Mouse (Mus musculus): ENCODE measurements around the gene Tmem144. TPM values are rescaled to one million over a fixed set of nuclear protein-coding genes. Genes with fewer than 3 reads are reported as not detected.

Tmem144 gene
- polyA plus RNA-seq, 1 experiment from 2014 or later: 4.1 TPM

DNA sequence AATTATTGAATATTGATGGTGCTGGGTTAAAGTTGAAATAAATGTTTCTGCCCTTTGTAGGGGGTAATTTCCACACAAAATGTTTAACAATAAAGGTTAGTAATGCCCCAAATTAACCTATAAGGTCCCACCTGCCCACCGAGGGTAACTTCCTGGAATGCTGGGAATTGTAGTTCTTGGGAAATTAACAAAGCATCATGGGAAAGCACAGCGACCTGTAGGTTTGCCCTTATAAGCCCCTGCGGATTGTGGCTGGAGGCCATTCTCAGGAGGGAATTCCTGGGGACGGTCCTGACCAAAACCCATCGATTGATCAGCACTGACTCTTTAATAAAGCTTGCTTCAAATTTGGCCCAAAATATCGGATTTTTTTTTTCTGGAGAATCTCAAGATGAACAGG lies 1.9 kb downstream of the Tmem144 start:
- 30% methylated on average over 6 of the region's 6 CpGs for WGBS
- Histone ChIP-seq H3K36me3 (replicated peaks) (no peaks in the 10 kb centered on the region), H3K4me1 (peaks cover 7% of the 10 kb centered on the region; the same call in 1 of the 2 replicates), H3K4me3 (no peak overlapping the region), H3K9me3 (no peaks in the 10 kb centered on the region), H3K27me3 (ENCODE audit: poor library complexity, severe bottlenecking) (no peaks in the 10 kb centered on the region), H3K27ac (no peak overlapping the region)
- DNase-seq (ENCODE audit: extremely low spot score, low spot score): no peak

- no peaks in the 10 kb centered on the region for H3K9me3 ChIP-seq
- WGBS: 89% methylated on average over 2 of the region's 2 CpGs
- peaks cover 7% of the 10 kb centered on the region; the same call in 1 of the 2 replicates for H3K4me1 ChIP-seq
Observed at GRCm38 (mm10) chr3:79849621-79850020, 3.0 kb downstream of the Tmem144 start.

DNA sequence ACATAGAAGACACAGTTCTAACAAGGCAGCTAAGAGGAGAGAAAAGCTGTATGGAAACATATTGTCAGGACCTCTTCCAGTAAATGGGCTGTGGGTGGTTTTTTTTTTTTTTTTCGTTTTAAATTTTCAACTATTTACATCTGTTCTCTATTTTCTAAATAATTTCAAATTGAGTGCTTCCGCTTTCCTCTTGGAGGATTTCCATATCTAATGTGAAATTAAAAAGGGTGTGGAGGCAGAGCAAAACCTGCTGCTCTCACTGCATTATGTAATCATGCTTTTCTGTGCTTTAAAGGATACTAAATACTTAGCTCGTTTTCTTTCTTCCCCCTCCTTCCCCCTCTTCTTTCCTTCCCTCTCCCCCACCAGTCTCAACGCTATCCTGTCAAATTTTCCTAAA lies 3.7 kb downstream of the Tmem144 start:
- no peak for DNase-seq (ENCODE audit: extremely low spot score, low spot score)
- 52% methylated on average over 4 of the region's 4 CpGs for WGBS
- Histone ChIP-seq H3K4me3 (no peak overlapping the region), H3K4me1 (peaks cover 5% of the 10 kb centered on the region; the same call in 1 of the 2 replicates), H3K36me3 (replicated peaks) (no peaks in the 10 kb centered on the region), H3K27ac (no peak overlapping the region), H3K27me3 (ENCODE audit: poor library complexity, severe bottlenecking) (no peaks in the 10 kb centered on the region), H3K9me3 (no peaks in the 10 kb centered on the region)

More at GRCm38 (mm10) chr3:79849621-79850020, 3.0 kb downstream of the Tmem144 start:
- no peak for DNase-seq (ENCODE audit: extremely low spot score, low spot score)
- H3K4me3 ChIP-seq: no peak overlapping the region
- H3K36me3 ChIP-seq (replicated peaks): no peaks in the 10 kb centered on the region
- no peak overlapping the region for H3K27ac ChIP-seq
- no peaks in the 10 kb centered on the region for H3K27me3 ChIP-seq (ENCODE audit: poor library complexity, severe bottlenecking)

DNA sequence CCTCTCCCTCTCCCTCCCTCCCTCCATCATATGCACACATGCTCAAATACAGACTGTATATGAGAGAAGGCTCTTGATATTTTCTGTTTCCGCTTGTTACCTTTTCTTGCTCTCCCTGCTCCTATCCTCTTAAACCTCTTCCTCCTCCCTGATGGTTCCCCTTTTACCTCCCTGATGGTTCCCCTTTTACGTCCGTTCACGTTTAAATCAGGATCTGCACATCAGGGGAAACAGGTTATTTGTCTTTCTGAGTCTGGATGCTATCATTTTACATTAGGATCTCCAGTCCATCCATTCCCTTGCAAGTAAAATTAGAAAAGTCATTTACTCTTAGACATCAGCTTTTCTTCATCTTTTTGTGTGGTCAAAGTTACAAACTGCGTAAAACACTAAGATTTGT lies 5.9 kb downstream of the Tmem144 start:
- WGBS: 85% methylated on average over 5 of the region's 5 CpGs
- no peak for DNase-seq (ENCODE audit: extremely low spot score, low spot score)
- Histone ChIP-seq H3K4me1 (peaks cover 2% of the 10 kb centered on the region; the same call in 1 of the 2 replicates), H3K27ac (no peak overlapping the region), H3K36me3 (replicated peaks) (no peaks in the 10 kb centered on the region), H3K9me3 (no peaks in the 10 kb centered on the region), H3K4me3 (no peak overlapping the region), H3K27me3 (ENCODE audit: poor library complexity, severe bottlenecking) (no peaks in the 10 kb centered on the region)

DNA sequence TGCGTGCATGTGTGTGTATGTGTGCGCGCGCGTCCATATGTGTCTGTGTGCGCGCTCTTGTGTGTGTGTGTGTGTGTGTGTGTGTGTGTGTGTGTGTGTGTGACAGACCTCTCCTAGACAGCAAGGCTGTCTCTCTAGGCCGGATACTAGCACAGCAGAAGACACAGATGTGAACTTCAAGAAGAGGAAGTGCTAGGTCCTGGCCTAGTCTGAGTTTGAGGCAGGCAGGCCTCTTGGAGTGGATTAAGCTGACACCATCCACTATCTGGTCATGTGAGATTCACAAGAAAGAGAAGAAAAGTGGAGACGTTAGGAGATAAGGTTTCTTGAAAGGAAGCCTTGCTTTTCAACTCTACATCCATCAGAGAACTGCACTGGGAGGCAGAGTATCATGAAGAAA lies 8.6 kb downstream of the Tmem144 start:
- Histone ChIP-seq H3K4me1 (peaks cover 7% of the 10 kb centered on the region), H3K27ac (no peak overlapping the region), H3K4me3 (no peak overlapping the region), H3K36me3 (replicated peaks) (no peaks in the 10 kb centered on the region), H3K27me3 (ENCODE audit: poor library complexity, severe bottlenecking) (no peaks in the 10 kb centered on the region), H3K9me3 (no peaks in the 10 kb centered on the region)
- DNase-seq (ENCODE audit: extremely low spot score, low spot score): no peak
- 91% methylated on average over 9 of the region's 9 CpGs for whole genome bisulfite sequencing

DNA sequence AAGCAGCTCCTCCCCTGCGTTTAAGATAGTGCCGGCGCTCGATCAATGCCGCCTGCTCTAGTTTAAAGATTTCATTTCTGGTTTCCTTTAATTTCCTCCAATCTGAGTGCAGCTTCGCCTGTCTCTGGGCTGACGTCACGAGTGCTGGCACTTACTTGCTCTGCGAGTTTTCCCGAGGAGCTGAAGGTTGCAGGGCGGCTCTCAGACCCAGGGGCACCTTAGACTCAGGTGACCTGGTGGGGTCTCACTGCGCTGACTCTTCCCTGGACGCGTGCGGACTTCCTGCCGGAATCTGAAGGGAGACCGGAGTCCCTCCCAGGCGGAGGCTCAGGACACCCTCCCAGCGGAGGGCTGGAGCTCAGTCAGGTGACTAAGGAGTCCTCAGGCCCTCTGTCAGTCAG lies 10.0 kb downstream of the Tmem144 start:
- Histone ChIP-seq H3K4me1 (peaks cover 7% of the 10 kb centered on the region), H3K36me3 (replicated peaks) (no peaks in the 10 kb centered on the region), H3K27ac (peak overlapping the region; percentile 85), H3K9me3 (no peaks in the 10 kb centered on the region), H3K27me3 (ENCODE audit: poor library complexity, severe bottlenecking) (no peaks in the 10 kb centered on the region), H3K4me3 (peak overlapping the region; percentile 63)
- under 1% methylated on average over 19 of the region's 19 CpGs for WGBS
- peak; percentile 73 for DNase-seq (ENCODE audit: extremely low spot score, low spot score)

DNA sequence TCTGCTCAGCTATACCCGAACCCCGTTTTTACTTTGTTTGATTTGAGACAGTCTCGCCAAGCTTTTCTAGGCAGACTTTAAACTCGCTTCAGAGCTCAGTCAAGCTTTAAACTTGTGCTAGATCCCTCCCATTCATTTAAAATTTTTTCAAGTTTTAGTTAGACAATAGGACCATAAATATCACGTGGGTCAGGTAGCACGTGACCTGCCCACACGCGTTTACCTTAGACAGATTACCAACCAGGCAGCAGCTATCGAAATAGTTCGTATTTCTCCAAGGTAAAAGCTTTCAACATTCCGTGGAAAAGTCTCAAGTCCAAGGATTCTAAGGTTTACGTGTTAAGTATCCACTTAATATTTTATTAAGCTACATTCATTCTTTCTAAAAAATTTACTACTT lies 10.4 kb downstream of the Tmem144 start:
- Histone ChIP-seq H3K27me3 (ENCODE audit: poor library complexity, severe bottlenecking) (no peaks in the 10 kb centered on the region), H3K27ac (peak overlapping the region; percentile 85), H3K4me3 (peak overlapping the region; percentile 63), H3K36me3 (replicated peaks) (no peaks in the 10 kb centered on the region), H3K9me3 (no peaks in the 10 kb centered on the region), H3K4me1 (peaks cover 7% of the 10 kb centered on the region)
- WGBS: 7% methylated on average over 12 of the region's 12 CpGs
- peak; percentile 64 for DNase-seq (ENCODE audit: extremely low spot score, low spot score)

DNA sequence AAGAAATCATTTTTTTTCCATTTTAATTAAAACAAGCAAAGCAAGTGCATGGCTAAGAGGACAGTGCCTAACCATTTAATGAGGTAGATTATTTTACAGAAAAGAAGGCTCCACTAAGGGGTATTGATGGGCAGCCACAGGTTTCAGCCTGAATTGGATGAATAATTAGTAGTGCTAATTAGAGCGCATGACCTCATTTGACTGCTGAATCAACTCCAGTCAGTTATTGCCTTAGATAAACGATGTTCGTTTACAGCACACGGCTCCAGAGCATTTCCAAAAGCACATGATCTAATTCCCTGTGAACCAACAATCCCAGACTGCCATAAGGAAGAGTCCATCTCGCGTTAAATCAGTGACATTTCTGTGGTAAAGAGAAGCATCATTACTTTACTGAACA lies 11.1 kb downstream of the Tmem144 start:
- H3K4me3 ChIP-seq: peak overlapping the region; percentile 63
- H3K4me1 ChIP-seq: peaks cover 7% of the 10 kb centered on the region
- no peaks in the 10 kb centered on the region for H3K27me3 ChIP-seq (ENCODE audit: poor library complexity, severe bottlenecking)
- 67% methylated on average over 6 of the region's 6 CpGs for WGBS
- H3K9me3 ChIP-seq: no peaks in the 10 kb centered on the region
- peak overlapping the region; percentile 85; the same call in 1 of the 2 replicates for H3K27ac ChIP-seq
- H3K36me3 ChIP-seq (replicated peaks): no peaks in the 10 kb centered on the region
- no peak for DNase-seq (ENCODE audit: extremely low spot score, low spot score)

- WGBS: 65% methylated on average over 6 of the region's 6 CpGs
- Histone ChIP-seq H3K36me3 (replicated peaks) (no peaks in the 10 kb centered on the region; the same call in 1 of the 2 replicates), H3K27ac (no peak overlapping the region)
Observed at GRCm38 (mm10) chr3:79838751-79839150, 13.8 kb downstream of the Tmem144 start.

DNA sequence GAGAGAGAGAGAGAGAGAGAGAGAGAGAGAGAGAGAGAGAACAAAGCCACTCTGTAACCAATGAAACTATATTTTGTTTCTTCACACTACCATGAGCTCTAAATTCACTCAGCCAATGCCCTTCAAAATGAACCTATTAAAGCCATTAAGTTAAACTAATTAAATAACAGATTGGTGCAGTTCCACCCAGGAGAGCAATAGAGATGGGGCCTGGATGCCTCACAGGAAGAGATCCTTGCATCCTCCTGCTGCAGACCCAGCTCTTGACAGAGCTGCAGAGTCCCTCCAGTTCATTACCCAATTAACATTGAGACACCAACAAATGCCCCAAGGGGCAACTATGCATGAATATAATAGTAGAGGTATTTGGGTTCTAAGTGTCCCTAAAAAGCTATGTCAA lies 23.3 kb downstream of the Tmem144 start:
- Histone ChIP-seq H3K4me3 (no peak overlapping the region), H3K36me3 (replicated peaks) (peaks cover 3% of the 10 kb centered on the region; the same call in 1 of the 2 replicates), H3K27ac (no peak overlapping the region), H3K9me3 (no peaks in the 10 kb centered on the region), H3K27me3 (ENCODE audit: poor library complexity, severe bottlenecking) (no peaks in the 10 kb centered on the region), H3K4me1 (no peaks in the 10 kb centered on the region)
- DNase-seq (ENCODE audit: extremely low spot score, low spot score): no peak

More at GRCm38 (mm10) chr3:79838751-79839150, 13.8 kb downstream of the Tmem144 start:
- H3K4me1 ChIP-seq: peaks cover 7% of the 10 kb centered on the region
- no peak for DNase-seq (ENCODE audit: extremely low spot score, low spot score)
- H3K9me3 ChIP-seq: no peaks in the 10 kb centered on the region
- no peaks in the 10 kb centered on the region for H3K27me3 ChIP-seq (ENCODE audit: poor library complexity, severe bottlenecking)
- no peak overlapping the region for H3K4me3 ChIP-seq

DNA sequence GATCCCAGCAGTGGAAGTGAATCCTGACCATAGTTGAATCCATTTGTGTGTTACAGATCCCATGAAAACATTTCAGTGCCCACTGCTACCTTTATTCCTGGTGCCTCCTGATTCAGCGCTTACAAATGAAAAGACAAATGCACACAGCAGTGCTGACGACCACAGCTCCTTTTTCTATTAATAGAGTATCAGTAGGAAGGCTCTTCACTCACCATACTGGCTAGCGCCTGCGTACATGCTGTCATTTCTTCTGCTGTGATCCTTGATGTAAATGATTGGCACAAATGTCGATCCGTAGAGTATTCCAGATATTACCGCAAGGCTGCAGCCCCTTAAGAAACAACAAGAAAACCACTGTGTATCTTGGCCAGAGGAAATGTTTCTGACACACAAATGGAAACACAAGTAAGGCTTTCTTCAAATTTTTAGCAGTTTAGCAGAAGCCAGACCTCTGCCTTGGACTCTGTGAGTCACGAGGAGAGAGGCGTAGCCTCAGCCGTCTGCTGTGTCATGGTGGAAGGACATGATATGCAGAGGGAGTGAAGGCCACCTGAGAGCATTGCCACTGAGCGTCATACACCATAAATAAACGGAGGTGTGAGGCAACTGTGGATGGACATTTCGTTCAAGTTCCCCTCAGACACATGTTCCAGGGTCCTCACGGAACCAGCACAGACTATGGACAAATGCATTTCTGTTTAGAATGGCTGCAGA lies 27.3 kb downstream of the Tmem144 start:
- Histone ChIP-seq H3K27me3 (ENCODE audit: poor library complexity, severe bottlenecking) (no peaks in the 10 kb centered on the region), H3K27ac (no peak overlapping the region), H3K4me1 (no peaks in the 10 kb centered on the region), H3K4me3 (no peak overlapping the region), H3K36me3 (replicated peaks) (peaks cover 3% of the 10 kb centered on the region; the same call in 1 of the 2 replicates), H3K9me3 (no peaks in the 10 kb centered on the region)
- WGBS: 93% methylated on average over 14 of the region's 14 CpGs
- no peak for DNase-seq (ENCODE audit: extremely low spot score, low spot score)

GRCm38 (mm10) chr3:79823176-79823575 lies 29.4 kb downstream of the Tmem144 start:
- Histone ChIP-seq H3K36me3 (replicated peaks) (peaks cover 3% of the 10 kb centered on the region; the same call in 1 of the 2 replicates), H3K4me1 (no peaks in the 10 kb centered on the region), H3K27me3 (ENCODE audit: poor library complexity, severe bottlenecking) (no peaks in the 10 kb centered on the region), H3K4me3 (no peak overlapping the region), H3K27ac (no peak overlapping the region), H3K9me3 (no peaks in the 10 kb centered on the region)
- DNase-seq (ENCODE audit: extremely low spot score, low spot score): no peak
- 96% methylated on average over 7 of the region's 7 CpGs for WGBS

GRCm38 (mm10) chr3:79821131-79821530 lies 31.4 kb downstream of the Tmem144 start:
- peaks cover 3% of the 10 kb centered on the region; the same call in 1 of the 2 replicates for H3K36me3 ChIP-seq (replicated peaks)
- DNase-seq (ENCODE audit: extremely low spot score, low spot score): no peak
- H3K27ac ChIP-seq: no peak overlapping the region
- H3K4me1 ChIP-seq: no peaks in the 10 kb centered on the region
- H3K9me3 ChIP-seq: no peaks in the 10 kb centered on the region
- WGBS: 95% methylated on average over 16 of the region's 16 CpGs
- H3K27me3 ChIP-seq (ENCODE audit: poor library complexity, severe bottlenecking): no peaks in the 10 kb centered on the region
- no peak overlapping the region for H3K4me3 ChIP-seq

Measured in forebrain, embryonic 10.5 days (tissue).